Mouse (Mus musculus) kidney, adult 2 months (tissue): ENCODE results near the gene Scin.

Source experiments
- CTCF ChIP-seq: fragments of 200-500 bp; conservative IDR thresholded peaks from 2 replicates; pipeline ENCODE4 v1.5.1; 2011; ENCODE audit warnings: low read depth, mild to moderate bottlenecking, control low read depth, low read length, moderate library complexity, mixed read lengths; ENCODE audit not compliant: insufficient read depth, insufficient read length
- POLR2A ChIP-seq: fragments of 200-500 bp; IDR thresholded peaks from one replicate; pipeline ENCODE4 v1.6.1; 2011; ENCODE audit warnings: low read depth, low read length, control low read depth

GRCm38 (mm10) chr12:40117045-40117444 is 17.0 kb downstream of the Scin start:
- TF ChIP-seq POLR2A (no peak), CTCF (no peak)
